Mouse (Mus musculus) limb, embryonic 11.5 days (tissue): Measurements from ENCODE around the gene Slc22a30. TPM values are rescaled to one million over a fixed set of nuclear protein-coding genes. Genes with fewer than 3 reads are reported as not detected.
"Not testable (repeated sequence)": the region's sequence is repeated elsewhere in the genome, so short reads cannot be mapped to it uniquely, and the experiment has no call there.

ENCODE experiments used
- ATAC-seq: fragments of 200-750 bp; cut with Nextera tagmentation; 2 replicates; pipeline ENCODE4 v1.8.0; 2017; ENCODE audit warnings: low read depth; ENCODE audit not compliant: insufficient number of reproducible peaks, low FRiP score, low TSS enrichment
- DNase-seq: peaks from one replicate; pipeline ENCODE4 v3.0.0-alpha.2; 2015; ENCODE audit warnings: low spot score
- H3K27ac ChIP-seq: fragments of 300-500 bp; sonication (generic); replicated peaks from 2 replicates; pipeline ENCODE4 v1.5.1; 2014; ENCODE audit warnings: low read depth, mild to moderate bottlenecking, low read length
- H3K27me3 ChIP-seq: fragments of 300-500 bp; sonication (generic); 2 replicates; pipeline ENCODE4 v1.6.1; 2014; ENCODE audit warnings: mild to moderate bottlenecking, low read length, mixed read lengths; ENCODE audit not compliant: control insufficient read depth, insufficient read depth
- H3K36me3 ChIP-seq: fragments of 300-500 bp; sonication (generic); 2 replicates; pipeline ENCODE4 v1.6.1; 2014; ENCODE audit warnings: mild to moderate bottlenecking, low read length, moderate library complexity, mixed read lengths; ENCODE audit not compliant: control insufficient read depth, insufficient read depth
- H3K4me1 ChIP-seq: fragments of 300-500 bp; sonication (generic); 2 replicates; pipeline ENCODE4 v1.6.1; 2014; ENCODE audit warnings: low read length, mixed read lengths; ENCODE audit not compliant: control insufficient read depth, insufficient read depth
- H3K4me2 ChIP-seq: fragments of 300-500 bp; sonication (generic); 2 replicates; pipeline ENCODE4 v1.6.1; 2014; ENCODE audit warnings: low read depth, mild to moderate bottlenecking, moderate library complexity; ENCODE audit not compliant: severe bottlenecking
- H3K4me3 ChIP-seq: fragments of 300-500 bp; sonication (generic); 2 replicates; pipeline ENCODE4 v1.5.1; 2014; ENCODE audit warnings: low read depth, low read length
- H3K9ac ChIP-seq: fragments of 300-500 bp; sonication (generic); 2 replicates; pipeline ENCODE4 v1.6.1; 2014; ENCODE audit warnings: mild to moderate bottlenecking, low read length
- H3K9me3 ChIP-seq: fragments of 300-500 bp; sonication (generic); 2 replicates; pipeline ENCODE4 v1.6.1; 2016; ENCODE audit warnings: low read length; ENCODE audit not compliant: control insufficient read depth
- WGBS: fragments of 180-500 bp; shearing (Covaris S2); extraction: QIAGEN DNeasy Blood & Tissue Kit; methylation state at CpG from one replicate; pipeline ENCODE4 v1.1.7; 2014; 5-methylcytosine and 5-hydroxymethylcytosine counted together
- polyA plus RNA-seq: library from polyadenylated mRNA; unstranded; fragments of >200 nt; fragmentation: Nextera tagmentation; extraction: Ambion mirVana; gene quantifications from 2 replicates; pipeline ENCODE4 v1.2.1, GENCODE M21; 2014

The Slc22a30 gene
- polyA plus RNA-seq, result not detected in 2 replicates

DNA sequence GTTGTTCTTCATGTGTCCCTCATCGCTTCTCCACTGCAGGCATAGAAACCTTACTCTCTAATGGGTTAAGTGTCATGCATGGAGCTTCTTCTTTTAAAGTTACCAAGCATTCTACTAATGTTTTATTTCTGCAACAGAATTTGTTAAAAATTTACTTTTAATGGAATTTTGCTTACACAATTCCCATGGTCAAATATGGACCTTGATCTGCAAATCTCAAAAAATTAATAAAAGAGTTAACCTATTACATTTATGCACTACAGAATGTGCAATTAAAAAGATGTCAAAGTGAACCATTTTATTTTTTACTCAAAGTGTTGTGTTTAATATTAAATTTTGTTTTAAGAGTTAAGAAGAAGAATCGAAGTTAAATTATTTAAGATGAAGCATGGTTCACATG lies at the start of gene Slc22a30:
Slc22a30 (minus strand) TSS at position 101 of the 400 bp plus-strand sequence.
- not testable (repeated sequence) for H3K4me1 ChIP-seq, ATAC-seq, H3K27ac ChIP-seq, H3K9ac ChIP-seq, H3K9me3 ChIP-seq, H3K4me3 ChIP-seq, H3K27me3 ChIP-seq, H3K4me2 ChIP-seq, H3K36me3 ChIP-seq, DNase-seq
- WGBS, result 89% methylated on average over 1 of the region's 2 CpGs

DNA sequence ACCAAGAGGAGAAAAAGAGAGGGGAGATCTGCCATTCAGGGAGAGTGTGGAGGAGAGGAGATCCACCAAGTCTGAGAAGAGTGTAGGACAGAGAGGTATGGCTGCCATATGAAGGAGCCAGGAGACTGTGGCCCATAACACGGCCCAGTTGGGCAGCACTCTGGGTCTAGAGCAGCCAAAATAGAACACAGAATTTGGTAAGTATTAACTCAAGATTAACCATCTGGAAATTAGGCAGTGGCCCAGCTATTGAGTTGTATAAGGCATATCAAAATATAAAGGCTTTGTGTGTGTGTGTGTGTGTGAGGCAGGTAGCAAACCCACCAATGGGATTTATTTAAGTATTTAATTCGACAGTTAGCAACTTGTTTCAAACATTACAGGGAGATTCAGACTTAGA lies 43.4 kb upstream of the Slc22a30 start:
- no peaks in the 10 kb centered on the region for H3K4me1 ChIP-seq
- no peaks in the 10 kb centered on the region for H3K36me3 ChIP-seq
- DNase-seq (no peak), ATAC-seq (no peak)
- no peak overlapping the region for H3K27ac ChIP-seq
- H3K27me3 ChIP-seq, result no peaks in the 10 kb centered on the region
- no peak overlapping the region for H3K4me2 ChIP-seq
- 73% methylated on average over 2 of the region's 2 CpGs for WGBS
- H3K9me3 ChIP-seq, result no peaks in the 10 kb centered on the region
- no peak overlapping the region for H3K9ac ChIP-seq
- no peak overlapping the region for H3K4me3 ChIP-seq

DNA sequence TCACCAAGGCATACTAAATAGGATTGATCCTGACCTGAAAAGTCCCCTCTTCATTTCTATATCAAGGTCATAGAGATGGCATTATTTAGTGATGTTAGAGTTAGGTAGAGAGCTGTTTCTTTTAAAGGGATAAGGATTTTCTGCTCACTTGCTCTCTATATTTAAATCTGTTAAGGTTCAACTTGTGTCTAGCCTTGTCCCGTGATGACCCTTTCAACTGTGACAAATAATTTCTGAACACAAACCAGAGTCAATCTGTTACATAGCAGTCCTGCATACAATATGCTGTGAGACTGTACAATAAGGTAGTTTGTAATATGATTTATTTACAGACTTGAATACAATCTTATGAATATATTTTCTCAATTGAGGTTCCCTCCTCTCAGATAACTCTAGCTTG lies 42.6 kb upstream of the Slc22a30 start:
- no peak overlapping the region for H3K9ac ChIP-seq
- H3K27ac ChIP-seq, result no peak overlapping the region
- no peaks in the 10 kb centered on the region for H3K27me3 ChIP-seq
- WGBS, result 77% methylated on average over 1 of the region's 1 CpGs
- H3K4me2 ChIP-seq, result no peak overlapping the region
- no peak for ATAC-seq
- no peaks in the 10 kb centered on the region for H3K9me3 ChIP-seq
- H3K4me3 ChIP-seq, result no peak overlapping the region
- no peaks in the 10 kb centered on the region for H3K36me3 ChIP-seq
- H3K4me1 ChIP-seq, result no peaks in the 10 kb centered on the region
- no peak for DNase-seq

GRCm38 (mm10) chr19:8431051-8431662 lies 26.2 kb upstream of the Slc22a30 start:
- no peaks in the 10 kb centered on the region for H3K4me1 ChIP-seq
- H3K4me3 ChIP-seq, result no peak overlapping the region
- no peak overlapping the region for H3K9ac ChIP-seq
- H3K36me3 ChIP-seq, result no peaks in the 10 kb centered on the region
- H3K4me2 ChIP-seq, result no peak overlapping the region
- ATAC-seq, result no peak
- no peaks in the 10 kb centered on the region for H3K9me3 ChIP-seq
- H3K27me3 ChIP-seq, result no peaks in the 10 kb centered on the region
- WGBS, result 86% methylated on average over 5 of the region's 5 CpGs
- H3K27ac ChIP-seq, result no peak overlapping the region
- no peak for DNase-seq

DNA sequence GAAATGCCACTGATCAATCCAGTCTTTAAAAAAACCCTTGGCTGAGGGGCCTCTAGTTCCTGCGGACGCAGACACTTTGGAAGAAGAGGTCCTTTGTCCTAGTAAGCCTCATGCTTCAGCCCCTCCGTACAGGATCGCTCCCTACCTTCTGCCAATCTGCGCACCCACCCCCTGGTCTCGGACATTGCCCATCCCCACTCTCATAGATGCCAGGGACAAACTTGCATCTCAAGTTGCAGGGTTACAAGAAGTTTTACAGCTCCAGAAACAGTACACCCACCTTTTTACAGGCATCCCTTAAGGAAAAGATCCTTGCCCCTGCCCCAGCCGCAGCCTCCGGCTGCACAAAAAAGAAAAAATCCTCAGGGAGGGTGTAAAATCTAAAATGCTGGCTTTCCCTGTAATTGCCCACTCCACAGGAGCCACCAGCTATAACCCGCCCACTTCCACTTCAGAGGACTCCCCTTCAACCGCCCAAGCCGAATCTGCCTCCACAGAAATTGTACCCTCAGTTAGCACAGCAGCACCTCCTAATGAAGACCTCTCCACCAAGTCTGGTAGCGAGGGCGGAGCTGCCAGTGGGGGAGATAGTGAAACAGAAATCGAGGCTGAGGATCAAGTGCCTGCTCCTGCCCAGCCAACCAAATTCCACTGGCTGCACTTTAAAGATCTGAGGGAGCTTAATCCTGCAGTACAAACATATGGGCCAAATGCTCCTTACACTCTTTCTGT lies 2.5 kb upstream of the Slc22a30 start:
- H3K9me3 ChIP-seq, H3K36me3 ChIP-seq, H3K4me1 ChIP-seq, H3K4me2 ChIP-seq, H3K27me3 ChIP-seq, ATAC-seq, H3K27ac ChIP-seq, H3K4me3 ChIP-seq, H3K9ac ChIP-seq: not testable (repeated sequence)
- 39% methylated on average over 14 of the region's 14 CpGs for WGBS
- DNase-seq, result peak; percentile 27

Other genes starting within 250 kb of the Slc22a30 start
- gene Slc22a29, start 186.2 kb downstream of the Slc22a30 start, polyA plus RNA-seq, result not detected in 2 replicates
- not detected in 2 replicates for gene Slc22a8, start 186.1 kb upstream of the Slc22a30 start, polyA plus RNA-seq
- not detected in 2 replicates for gene Slc22a6, start 212.9 kb upstream of the Slc22a30 start, polyA plus RNA-seq